Mouse (Mus musculus) brown adipose tissue, adult 24 weeks (tissue): Measurements from ENCODE around the gene Ppp2r3a. TPM values are rescaled to one million over a fixed set of nuclear protein-coding genes. Genes with fewer than 3 reads are reported as not detected.

Source experiments
- H3K27ac ChIP-seq: fragments of 200-500 bp; replicated peaks from 2 replicates; pipeline ENCODE4 v1.5.1; 2012; ENCODE audit warnings: low read depth, mild to moderate bottlenecking, low read length
- H3K4me1 ChIP-seq: fragments of 200-500 bp; 2 replicates; pipeline ENCODE4 v1.6.1; 2012; ENCODE audit warnings: low read length, mixed read lengths; ENCODE audit not compliant: control insufficient read depth, insufficient read depth, insufficient read length
- H3K4me3 ChIP-seq: fragments of 200-500 bp; 2 replicates; pipeline ENCODE4 v1.5.1; 2012; ENCODE audit warnings: low read depth, mild to moderate bottlenecking, low read length, moderate library complexity; ENCODE audit not compliant: insufficient read depth
- polyA plus RNA-seq: library from polyadenylated mRNA; stranded (reverse); fragments of >200 nt; gene quantifications from 2 replicates; pipeline ENCODE4 v1.2.4, GENCODE M21; 2012; ENCODE audit not compliant: missing spikeins, insufficient read depth, insufficient read length

Gene Ppp2r3a
- polyA plus RNA-seq, 1 experiment = 13.0 TPM

DNA sequence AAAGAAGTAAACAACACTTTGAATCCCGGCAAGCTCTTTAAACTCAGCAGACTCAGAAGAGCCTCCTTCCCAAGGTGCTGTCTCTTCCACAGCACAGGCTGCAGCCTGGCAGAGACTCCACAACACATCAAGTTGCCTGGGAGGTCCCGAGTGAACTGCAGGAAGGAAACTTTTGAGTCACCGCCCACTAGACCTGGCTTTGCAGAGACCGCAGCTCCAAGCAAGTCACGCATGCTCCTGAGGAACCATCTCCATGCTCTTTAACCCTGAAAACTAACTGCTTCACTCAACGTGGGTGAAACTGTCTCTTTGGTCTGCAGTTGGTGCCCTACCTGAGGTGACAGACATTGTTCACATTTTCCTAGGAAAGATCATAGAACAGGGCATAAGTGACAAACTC, 19.6 kb downstream of the Ppp2r3a start:
- H3K4me3 ChIP-seq = no peak overlapping the region
- H3K27ac ChIP-seq = no peak overlapping the region
- peaks cover 2% of the 10 kb centered on the region; the same call in 1 of the 2 replicates for H3K4me1 ChIP-seq

DNA sequence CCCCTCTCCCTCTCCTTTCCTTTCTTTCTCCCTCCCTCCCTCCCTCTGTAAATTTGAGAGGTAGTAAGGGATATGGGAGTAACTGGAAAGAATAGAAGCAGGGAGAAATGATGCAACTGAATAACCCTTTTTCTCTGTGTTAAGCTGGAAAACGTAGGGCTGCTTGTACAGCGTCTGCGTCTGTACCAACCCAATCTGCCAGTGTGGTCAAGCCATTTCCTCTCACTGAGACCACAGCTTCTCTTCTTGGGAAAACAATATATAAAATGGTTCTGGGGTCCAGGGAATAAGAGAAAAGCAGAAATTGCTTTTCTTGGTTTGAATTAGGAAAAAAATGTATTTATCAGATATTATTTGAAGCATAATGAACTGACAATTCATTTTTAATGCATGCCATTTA, 21.6 kb downstream of the Ppp2r3a start:
- Histone ChIP-seq H3K4me3 (no peak overlapping the region), H3K27ac (no peak overlapping the region), H3K4me1 (peaks cover under 1% of the 10 kb centered on the region; the same call in 1 of the 2 replicates)

DNA sequence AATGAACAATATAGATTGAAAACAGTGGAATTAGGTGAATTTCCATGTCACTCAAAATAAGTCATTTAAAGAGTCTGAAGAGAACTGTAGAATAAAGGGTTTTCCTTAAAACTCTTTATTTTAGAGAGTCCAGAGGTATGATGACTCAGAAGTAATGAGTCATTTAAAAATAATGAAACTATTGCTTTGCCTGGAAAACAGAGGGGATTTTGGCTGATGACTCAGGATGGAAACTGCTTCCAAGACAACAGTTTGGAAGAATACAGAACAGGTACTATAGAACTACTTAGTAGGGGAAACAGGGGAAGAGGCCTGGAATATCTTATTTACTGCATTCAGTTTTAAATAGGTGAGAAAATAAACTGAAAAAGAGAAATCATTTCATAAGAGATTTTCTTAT, 22.7 kb downstream of the Ppp2r3a start:
- Histone ChIP-seq H3K4me3 (no peak overlapping the region), H3K4me1 (no peaks in the 10 kb centered on the region; the same call in 1 of the 2 replicates), H3K27ac (no peak overlapping the region)

DNA sequence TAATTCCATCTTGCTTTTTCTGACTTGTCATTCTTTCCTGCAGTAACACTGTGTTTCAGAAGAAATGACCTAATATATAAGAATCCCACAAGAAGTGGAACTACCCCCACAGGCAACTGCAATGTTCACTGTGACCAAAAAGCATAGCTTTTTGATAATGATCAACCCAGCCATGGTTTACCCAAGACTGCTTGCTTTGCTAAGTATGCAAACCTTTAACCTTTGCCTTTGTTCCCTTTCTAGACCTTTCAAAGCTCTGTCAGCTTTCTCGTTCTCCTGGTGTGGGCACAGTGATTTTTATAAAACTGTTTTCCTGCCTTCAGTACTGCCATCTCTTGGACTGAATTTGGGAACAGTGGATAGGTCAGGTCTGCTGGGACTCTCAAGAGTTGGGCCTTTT, 43.6 kb downstream of the Ppp2r3a start:
- Histone ChIP-seq H3K27ac (no peak overlapping the region), H3K4me3 (no peak overlapping the region)

DNA sequence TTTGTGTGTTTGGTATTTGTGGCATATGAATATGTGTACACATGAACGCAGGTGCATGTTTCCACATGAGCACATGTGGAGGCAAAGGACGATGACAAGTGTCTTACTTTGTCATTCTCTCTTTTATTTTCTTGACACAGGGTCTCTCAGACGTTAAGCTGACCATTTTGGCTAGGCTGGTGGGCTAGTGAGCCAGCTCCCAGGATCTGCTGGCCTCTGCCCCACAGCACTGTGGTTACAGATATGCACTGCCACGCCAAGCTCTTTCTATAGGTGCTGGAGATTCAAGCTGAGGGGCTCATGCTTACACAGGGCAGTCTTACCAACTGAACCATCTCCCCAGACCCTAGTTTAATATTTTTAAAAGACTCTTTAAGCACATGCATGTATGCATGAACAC, 45.1 kb downstream of the Ppp2r3a start:
- H3K4me3 ChIP-seq = no peak overlapping the region
- no peak overlapping the region for H3K27ac ChIP-seq
- H3K4me1 ChIP-seq = no peaks in the 10 kb centered on the region; the same call in 1 of the 2 replicates

More for the DNA sequence above, 43.6 kb downstream of the Ppp2r3a start:
- H3K4me1 ChIP-seq = no peaks in the 10 kb centered on the region

DNA sequence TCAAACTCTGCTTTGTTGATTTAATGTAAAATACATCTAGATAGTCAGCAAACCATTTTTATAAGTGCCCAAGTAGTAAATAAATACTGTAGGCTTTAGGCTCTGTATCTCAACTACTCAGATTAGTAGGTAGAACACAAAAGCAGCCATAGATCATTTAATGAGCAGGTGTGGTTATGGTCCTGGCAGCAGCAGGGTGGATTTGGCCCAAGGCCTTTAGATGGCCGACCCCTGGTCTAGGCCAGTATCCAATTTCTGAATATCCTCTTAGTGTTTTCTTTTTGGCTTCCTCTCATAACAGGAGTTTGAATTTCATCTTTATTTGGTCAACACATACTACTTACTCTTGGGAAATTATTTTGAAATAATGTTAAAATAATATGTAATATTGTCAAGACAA, 46.4 kb downstream of the Ppp2r3a start:
- no peak overlapping the region for H3K27ac ChIP-seq
- H3K4me1 ChIP-seq = peaks cover 3% of the 10 kb centered on the region; the same call in 1 of the 2 replicates
- H3K4me3 ChIP-seq = no peak overlapping the region

DNA sequence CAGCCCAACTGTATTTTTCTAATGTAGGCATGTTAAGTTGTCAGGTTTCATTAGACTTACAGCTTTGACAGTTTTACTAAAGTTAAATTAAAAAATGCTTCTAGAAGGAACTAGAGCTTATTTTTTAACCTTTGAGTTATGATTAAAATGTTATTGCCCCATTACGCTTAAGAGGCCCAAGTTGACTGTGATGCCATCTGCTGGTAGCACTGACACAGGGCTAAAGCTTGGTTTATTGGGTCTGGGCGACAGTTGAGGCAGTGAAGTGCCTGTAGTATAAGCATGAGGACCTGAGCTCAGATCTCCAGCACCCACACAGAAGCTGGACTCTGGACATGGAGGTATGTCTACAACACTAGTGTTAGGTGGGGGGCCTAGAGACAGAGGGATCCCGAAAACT, 47.5 kb downstream of the Ppp2r3a start:
- peaks cover 3% of the 10 kb centered on the region; the same call in 1 of the 2 replicates for H3K4me1 ChIP-seq
- no peak overlapping the region for H3K4me3 ChIP-seq
- no peak overlapping the region for H3K27ac ChIP-seq

DNA sequence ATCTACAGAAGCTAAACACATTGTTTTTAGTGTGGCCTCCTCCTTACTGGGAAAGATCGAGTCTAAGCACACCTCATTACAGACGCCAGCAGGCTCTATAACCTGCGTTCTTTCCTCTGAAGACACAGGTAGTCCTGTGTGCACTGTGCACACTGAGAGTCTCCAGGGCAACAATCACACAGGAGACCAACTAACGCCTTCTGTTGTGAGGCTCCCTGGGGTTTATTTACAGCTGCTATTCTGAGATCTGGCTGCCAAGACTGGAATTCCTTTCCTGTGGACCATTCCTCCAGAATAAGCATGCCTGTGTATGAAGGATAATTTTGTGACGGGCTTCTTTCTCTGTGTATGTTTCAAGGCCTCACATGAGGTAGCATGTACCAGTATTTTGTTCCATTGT, 51.0 kb downstream of the Ppp2r3a start:
- Histone ChIP-seq H3K4me3 (no peak overlapping the region), H3K4me1 (peaks cover 3% of the 10 kb centered on the region; the same call in 1 of the 2 replicates), H3K27ac (no peak overlapping the region)

DNA sequence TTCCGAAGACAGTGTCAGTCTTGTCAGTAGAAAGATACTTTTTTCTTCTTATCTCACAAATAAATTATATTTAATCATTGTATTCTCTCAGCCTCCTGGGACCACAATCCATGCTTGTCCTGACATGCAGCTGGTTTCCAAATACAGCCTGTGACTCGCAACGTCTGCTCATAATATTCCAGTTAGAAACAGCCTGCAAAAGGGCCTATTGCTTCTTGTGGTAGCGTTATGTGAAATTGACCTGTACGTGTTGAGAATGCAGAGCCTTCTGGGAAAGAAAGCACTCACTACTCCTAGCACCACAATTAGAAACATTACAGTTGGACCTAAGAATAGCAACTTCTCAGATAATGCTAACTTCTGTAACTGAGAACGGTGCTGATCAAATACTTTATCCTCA, 52.8 kb downstream of the Ppp2r3a start:
- Histone ChIP-seq H3K27ac (no peak overlapping the region; the same call in 1 of the 2 replicates), H3K4me3 (no peak overlapping the region; the same call in 1 of the 2 replicates), H3K4me1 (peaks cover 3% of the 10 kb centered on the region; the same call in 1 of the 2 replicates)

DNA sequence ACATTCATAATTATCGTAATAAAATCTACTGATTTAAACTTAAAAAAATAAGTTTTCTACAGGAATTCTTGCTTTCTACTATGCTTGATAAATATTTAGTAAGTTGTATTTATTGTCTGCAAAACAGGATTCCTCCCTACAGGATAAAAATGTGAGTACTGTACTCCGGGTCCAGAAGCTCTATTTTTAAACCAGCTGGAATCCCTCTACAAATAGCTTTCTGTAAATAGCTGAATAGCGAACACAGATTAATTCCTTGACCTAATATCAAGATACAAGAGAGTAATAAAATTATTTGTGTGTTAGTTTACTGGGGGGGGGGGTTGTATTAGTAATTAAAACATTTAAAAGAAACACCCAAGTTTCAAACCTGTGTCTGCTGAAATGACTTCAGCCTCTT, 53.3 kb downstream of the Ppp2r3a start:
- no peak overlapping the region; the same call in 1 of the 2 replicates for H3K4me3 ChIP-seq
- H3K27ac ChIP-seq = no peak overlapping the region
- peaks cover 3% of the 10 kb centered on the region; the same call in 1 of the 2 replicates for H3K4me1 ChIP-seq

DNA sequence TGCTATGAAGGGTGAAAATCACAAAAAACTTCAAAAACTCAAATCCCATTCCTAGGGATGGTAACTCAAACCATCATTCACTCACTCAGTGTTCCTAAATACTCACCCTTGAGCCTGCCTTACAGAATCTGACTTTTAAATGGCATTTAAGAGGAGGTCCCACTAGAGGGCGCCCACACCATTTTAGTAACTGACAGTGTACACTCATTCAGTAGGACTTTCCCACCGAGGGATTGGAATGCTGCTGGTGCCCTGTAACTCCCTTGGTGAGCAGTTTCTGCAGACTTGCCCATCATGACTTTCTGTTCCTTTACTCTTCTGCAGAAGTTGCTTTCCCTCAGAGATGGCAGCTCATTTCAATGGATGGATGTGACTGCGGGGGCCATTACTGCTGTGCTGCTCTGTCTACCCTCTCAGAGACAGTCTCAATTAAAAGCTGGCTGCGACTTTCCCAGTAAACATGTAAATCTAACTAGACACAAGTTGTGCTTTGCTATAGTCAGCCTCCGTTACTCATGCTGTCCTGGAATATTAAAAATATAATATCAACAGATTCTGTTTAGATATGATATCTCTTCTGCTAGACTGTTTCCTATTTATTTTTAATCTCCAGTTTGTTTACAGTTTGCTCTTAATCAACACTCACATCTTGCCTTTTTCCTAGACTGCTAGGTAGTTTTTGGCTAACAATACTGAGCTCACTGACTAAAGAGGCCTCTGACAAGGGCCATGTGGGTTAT, 69.5 kb downstream of the Ppp2r3a start:
- no peak overlapping the region for H3K4me3 ChIP-seq
- H3K4me1 ChIP-seq = no peaks in the 10 kb centered on the region
- no peak overlapping the region for H3K27ac ChIP-seq

DNA sequence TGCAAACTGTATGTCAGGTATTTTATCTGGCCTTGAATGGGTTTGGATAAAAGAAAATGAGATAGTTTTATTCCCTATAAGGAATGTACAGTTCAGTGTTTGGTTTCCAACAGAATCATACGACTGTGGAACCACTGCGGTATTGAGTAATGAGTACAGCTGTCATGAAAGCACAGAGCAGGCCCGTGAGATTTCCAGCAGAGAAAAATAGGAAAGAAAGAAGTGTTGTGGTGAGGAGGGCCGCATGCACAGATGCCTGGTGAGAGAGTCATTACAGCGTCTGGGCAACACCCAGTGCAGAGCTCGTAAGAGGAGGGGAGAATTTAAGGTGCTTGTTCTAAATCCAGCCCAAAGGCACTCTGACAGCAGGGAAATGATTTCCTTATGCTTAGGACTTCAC, 70.3 kb downstream of the Ppp2r3a start:
- H3K27ac ChIP-seq = no peak overlapping the region
- H3K4me1 ChIP-seq = no peaks in the 10 kb centered on the region
- no peak overlapping the region for H3K4me3 ChIP-seq

DNA sequence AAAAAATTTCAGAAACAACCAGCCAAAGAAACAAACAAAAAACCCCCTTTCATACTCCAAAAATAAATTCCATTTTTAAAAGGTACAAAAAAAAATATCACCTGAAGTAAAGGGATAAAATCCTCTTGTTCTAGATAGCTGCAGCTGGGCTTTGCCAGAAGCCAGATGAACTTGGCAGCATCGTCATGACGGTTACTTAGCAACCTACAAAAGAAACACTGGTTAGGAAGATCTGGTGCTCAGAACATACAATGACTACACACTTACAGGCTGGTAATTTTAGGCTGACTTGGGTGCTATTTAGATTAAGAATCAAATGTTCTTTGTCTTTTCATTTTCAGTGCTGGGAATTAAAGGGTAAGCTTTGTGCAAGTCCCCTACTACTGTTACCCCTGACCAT, 71.4 kb downstream of the Ppp2r3a start:
- Histone ChIP-seq H3K27ac (no peak overlapping the region), H3K4me1 (no peaks in the 10 kb centered on the region), H3K4me3 (no peak overlapping the region)

DNA sequence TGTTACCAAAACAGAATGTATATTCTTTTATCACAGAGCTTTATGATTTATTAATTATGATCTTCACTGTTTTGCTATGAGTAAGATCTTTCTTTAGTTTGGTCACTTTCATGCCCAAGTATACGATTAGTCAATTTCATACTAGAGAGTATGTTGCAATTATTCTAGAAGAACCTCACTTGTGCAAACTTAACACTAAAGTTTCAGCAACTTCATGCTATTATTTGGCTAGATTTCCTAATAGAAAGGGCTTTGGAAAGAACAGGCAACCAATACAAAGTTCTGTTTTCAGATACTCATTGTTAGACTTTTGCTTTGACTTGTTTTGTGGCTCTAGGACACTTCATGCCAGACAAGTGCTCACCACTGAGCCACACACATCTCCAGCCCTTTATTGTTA, 91.0 kb downstream of the Ppp2r3a start:
- no peak overlapping the region for H3K27ac ChIP-seq
- no peak overlapping the region for H3K4me3 ChIP-seq
- no peaks in the 10 kb centered on the region for H3K4me1 ChIP-seq

DNA sequence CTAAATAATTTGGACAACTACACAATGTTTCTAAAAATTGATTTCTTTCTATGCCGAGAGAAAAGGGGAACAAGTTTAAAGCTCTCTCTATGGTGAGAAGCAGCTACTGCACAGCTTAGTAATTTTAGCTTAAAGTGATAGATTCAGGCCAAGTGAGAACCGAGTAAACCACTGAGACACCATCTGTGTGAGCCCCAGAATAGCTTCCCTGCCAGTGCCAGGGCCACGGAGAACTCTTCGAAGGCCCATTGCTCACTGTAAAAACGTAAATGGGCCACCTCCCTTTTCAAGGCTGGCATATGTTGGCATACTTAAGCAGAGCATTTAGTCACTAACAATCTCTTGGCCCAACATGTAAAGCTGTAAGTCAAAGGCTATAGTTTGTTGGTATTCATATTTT, 91.5 kb downstream of the Ppp2r3a start:
- Histone ChIP-seq H3K27ac (no peak overlapping the region), H3K4me3 (no peak overlapping the region), H3K4me1 (no peaks in the 10 kb centered on the region)

DNA sequence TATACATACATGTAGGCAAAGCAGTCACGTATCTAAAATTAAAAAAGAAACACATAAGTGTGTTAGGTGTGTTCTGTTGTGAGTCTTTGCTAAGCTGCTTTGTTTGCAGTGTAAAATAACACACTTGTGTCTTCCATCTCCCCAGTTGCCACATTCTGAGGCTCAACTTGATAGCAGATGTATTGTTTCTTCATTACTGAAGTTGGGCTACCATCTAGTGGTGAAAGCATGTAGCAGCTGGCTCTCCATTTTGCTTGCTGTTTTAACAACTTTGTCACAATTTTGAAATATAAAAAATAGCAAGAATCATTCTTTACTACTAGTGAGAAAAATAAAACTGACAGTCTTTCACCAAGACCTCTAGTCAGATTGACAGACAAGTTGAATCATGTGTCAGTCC, 92.2 kb downstream of the Ppp2r3a start:
- H3K27ac ChIP-seq = no peak overlapping the region
- H3K4me1 ChIP-seq = no peaks in the 10 kb centered on the region
- H3K4me3 ChIP-seq = no peak overlapping the region
